Mouse (Mus musculus) liver, adult 2 months (tissue): ENCODE data around the gene Daxx. TPM values are rescaled to one million over a fixed set of nuclear protein-coding genes. Genes with fewer than 3 reads are reported as not detected.
A peak's percentile ranks its signal among the peaks of the same experiment; 100 is the strongest.

ENCODE experiments used
- DNase-seq: peaks from one replicate; pipeline ENCODE4 v3.0.0-alpha.2; 2011; ENCODE audit warnings: low read depth, low spot score; ENCODE audit errors: extremely low read depth
- H3K27ac ChIP-seq: fragments of 200-500 bp; replicated peaks from 2 replicates; pipeline ENCODE4 v1.5.1; 2012; ENCODE audit warnings: low read depth, mild to moderate bottlenecking, control low read depth, inconsistent platforms, low read length; ENCODE audit not compliant: insufficient read depth
- H3K27me3 ChIP-seq: fragments of 200-500 bp; 2 replicates; pipeline ENCODE4 v1.6.1; 2012; ENCODE audit warnings: mild to moderate bottlenecking, moderate library complexity, low read length, inconsistent platforms; ENCODE audit not compliant: control insufficient read depth, insufficient read depth
- H3K36me3 ChIP-seq: fragments of 200-500 bp; 2 replicates; pipeline ENCODE4 v1.6.1; 2012; ENCODE audit warnings: low read length, inconsistent platforms; ENCODE audit not compliant: control insufficient read depth, insufficient read depth
- H3K4me1 ChIP-seq: fragments of 200-500 bp; 2 replicates; pipeline ENCODE4 v1.6.1; 2011; ENCODE audit warnings: low read length; ENCODE audit not compliant: control insufficient read depth, insufficient read depth
- H3K4me3 ChIP-seq: fragments of 200-500 bp; 2 replicates; pipeline ENCODE4 v1.5.1; 2011; ENCODE audit warnings: low read depth, mild to moderate bottlenecking, control low read depth, low read length, moderate library complexity; ENCODE audit not compliant: insufficient read depth
- H3K79me2 ChIP-seq: fragments of 200-500 bp; 2 replicates; pipeline ENCODE4 v1.6.1; 2012; ENCODE audit warnings: inconsistent platforms, mild to moderate bottlenecking, low read length, moderate library complexity; ENCODE audit not compliant: control insufficient read depth, insufficient read depth
- H3K9ac ChIP-seq: fragments of 200-500 bp; 2 replicates; pipeline ENCODE4 v1.6.1; 2012; ENCODE audit warnings: low read depth, mild to moderate bottlenecking, control low read depth, inconsistent platforms, low read length
- CTCF ChIP-seq: fragments of 200-500 bp; IDR thresholded peaks from 2 replicates; pipeline ENCODE4 v1.5.1; 2011; ENCODE audit warnings: low read depth, low read length, control low read depth
- POLR2A ChIP-seq: fragments of 200-500 bp; IDR thresholded peaks from 2 replicates; pipeline ENCODE4 v1.6.1; 2011; ENCODE audit warnings: low read length, control low read depth; ENCODE audit not compliant: insufficient read depth; ENCODE audit errors: extremely low read depth
- WGBS: fragments of 180-500 bp; shearing (Covaris S2); methylation state at CpG from one replicate; pipeline ENCODE4 v1.1.7; 2018; 5-methylcytosine and 5-hydroxymethylcytosine counted together
- polyA plus RNA-seq: library from polyadenylated mRNA; depleted of rRNA; stranded (reverse); fragments of >200 nt; gene quantifications from 2 replicates; pipeline ENCODE4 v1.2.3, GENCODE M21; 2012
- total RNA-seq: library from RNA; depleted of rRNA; stranded (reverse); fragments of >200 nt; gene quantifications from 2 replicates; pipeline ENCODE4 v1.2.3, GENCODE M21; 2014

Gene Daxx
- total and polyA plus RNA-seq, 2 experiments = 10.2 to 30.8 TPM

GRCm38 (mm10) chr17:33914969-33915391 is 5.8 kb downstream of the Daxx start:
- Histone ChIP-seq H3K4me3 (no peak overlapping the region), H3K36me3 (peaks cover 23% of the 10 kb centered on the region; the same call in 1 of the 2 replicates), H3K27me3 (no peaks in the 10 kb centered on the region), H3K4me1 (peaks cover 15% of the 10 kb centered on the region), H3K79me2 (peaks cover 23% of the 10 kb centered on the region), H3K27ac (no peak overlapping the region), H3K9ac (no peak overlapping the region)
- DNase-seq = no peak
- 83% methylated on average over 13 of the region's 13 CpGs for WGBS
- TF ChIP-seq CTCF = no peak
- TF ChIP-seq POLR2A = no peak

- H3K36me3 ChIP-seq = peaks cover 23% of the 10 kb centered on the region; the same call in 1 of the 2 replicates
- under 1% methylated on average over 33 of the region's 34 CpGs for WGBS
- H3K4me3 ChIP-seq = peak within 1 kb of the TSS; percentile 53
- H3K27ac ChIP-seq = peak within 1 kb of the TSS; percentile 22; the same call in 1 of the 2 replicates
- H3K79me2 ChIP-seq = peaks cover 19% of the 10 kb centered on the region
- TF ChIP-seq CTCF (no peak), POLR2A (0 out of 2 replicates have a peak, but pooled peaks have one; percentile 9)
- peak; percentile 98 for DNase-seq
- H3K9ac ChIP-seq = peak within 1 kb of the TSS; percentile 62
- no peaks in the 10 kb centered on the region for H3K27me3 ChIP-seq
- peaks cover 11% of the 10 kb centered on the region for H3K4me1 ChIP-seq
These were observed 6.5 kb downstream of the Daxx start, which contains the start of the genes Tapbp and Zbtb22 for GRCm38 (mm10) chr17:33915671-33916250. Gene Tapbp (plus strand): TSS chr17:33915899. Gene Zbtb22 (plus strand): TSS chr17:33915904.

- WGBS = under 1% methylated on average over 16 of the region's 20 CpGs
- Histone ChIP-seq H3K4me1 (peaks cover 11% of the 10 kb centered on the region), H3K9ac (peak overlapping the region; percentile 62), H3K27ac (peak overlapping the region; percentile 22; the same call in 1 of the 2 replicates), H3K4me3 (peak overlapping the region; percentile 53), H3K27me3 (no peaks in the 10 kb centered on the region), H3K36me3 (peaks cover 20% of the 10 kb centered on the region; the same call in 1 of the 2 replicates), H3K79me2 (peaks cover 15% of the 10 kb centered on the region)
- TF ChIP-seq CTCF (no peak), POLR2A (no peak)
- no peak for DNase-seq
These were observed 7.1 kb downstream of the Daxx start for GRCm38 (mm10) chr17:33916294-33916693.

GRCm38 (mm10) chr17:33916847-33917655 is 7.8 kb downstream of the Daxx start:
- TF ChIP-seq CTCF = no peak
- no peak for TF ChIP-seq POLR2A
- H3K27me3 ChIP-seq = no peaks in the 10 kb centered on the region
- no peak overlapping the region for H3K27ac ChIP-seq
- peaks cover 14% of the 10 kb centered on the region; the same call in 1 of the 2 replicates for H3K36me3 ChIP-seq
- H3K4me3 ChIP-seq = peak overlapping the region; percentile 43; the same call in 1 of the 2 replicates
- 76% methylated on average over 31 of the region's 31 CpGs for WGBS
- H3K79me2 ChIP-seq = peaks cover 8% of the 10 kb centered on the region
- DNase-seq = no peak
- H3K4me1 ChIP-seq = peaks cover 11% of the 10 kb centered on the region
- peak overlapping the region; percentile 37; the same call in 1 of the 2 replicates for H3K9ac ChIP-seq

- TF ChIP-seq POLR2A = no peak
- no peak for TF ChIP-seq CTCF
These were observed 8.6 kb downstream of the Daxx start for GRCm38 (mm10) chr17:33917656-33918292.

More at GRCm38 (mm10) chr17:33917656-33918292, 8.6 kb downstream of the Daxx start:
- no peaks in the 10 kb centered on the region for H3K27me3 ChIP-seq
- H3K79me2 ChIP-seq = peaks cover 2% of the 10 kb centered on the region; the same call in 1 of the 2 replicates
- no peak overlapping the region for H3K4me3 ChIP-seq
- WGBS = 83% methylated on average over 18 of the region's 18 CpGs
- no peak for DNase-seq
- H3K9ac ChIP-seq = no peak overlapping the region
- H3K4me1 ChIP-seq = peaks cover 11% of the 10 kb centered on the region
- H3K27ac ChIP-seq = no peak overlapping the region
- H3K36me3 ChIP-seq = peaks cover 9% of the 10 kb centered on the region; the same call in 1 of the 2 replicates
